ENCODE assay signal across 8 mouse cellular contexts in the genomic region with DNA sequence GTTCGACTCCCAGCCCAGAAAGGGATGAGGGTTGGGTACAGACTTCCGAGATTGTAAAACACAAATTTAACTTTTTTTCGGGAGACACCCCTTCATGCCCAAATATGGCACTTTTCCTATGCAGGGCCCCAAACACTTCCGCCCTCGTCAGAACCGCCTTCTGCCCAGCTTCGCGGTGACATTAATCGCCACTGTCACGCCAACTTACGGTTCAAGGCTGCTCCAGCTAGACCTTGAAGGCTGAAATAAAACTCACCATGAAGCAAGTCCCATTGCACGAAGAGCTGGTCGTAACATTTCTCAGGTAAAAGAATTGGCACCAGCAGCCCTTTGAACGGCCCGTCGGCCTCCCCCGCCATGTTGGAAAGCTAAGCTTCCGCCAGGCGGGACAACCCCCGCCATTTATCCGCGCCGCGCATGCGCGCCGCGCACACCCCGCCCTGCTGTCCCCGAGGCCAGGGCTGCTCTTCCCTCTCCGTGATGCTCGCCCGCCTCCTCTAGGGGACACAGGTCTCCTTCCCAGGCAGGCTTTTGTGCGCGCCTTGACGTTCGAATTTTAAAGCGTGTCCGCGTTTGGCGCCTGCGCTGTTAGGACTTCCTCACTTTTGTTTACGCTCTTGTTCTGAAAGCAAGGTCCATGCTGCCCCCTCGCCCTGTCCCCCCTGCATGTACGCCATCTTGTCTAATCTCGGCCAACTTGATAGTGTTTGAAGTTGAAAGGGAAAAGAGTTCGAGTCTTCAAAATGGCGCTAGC. TPM values are rescaled to one million over a fixed set of nuclear protein-coding genes. Genes with fewer than 3 reads are reported as not detected.
DNase-seq lines count a peak whose midpoint lies in the region; ATAC-seq and TF ChIP-seq lines count a peak whose summit lies in the region.

Gene Mpdu1, minus strand, starts transcription at position 430 of the 754 bp plus-strand sequence.

- intact Hi-C loops in heart, postnatal 25 days (cut with DNase I), result no loop called here

- no peaks in the 10 kb centered on the region for H3K27me3 ChIP-seq in forebrain, embryonic 15.5 days

- H3K9me3 ChIP-seq in forebrain, embryonic 15.5 days, result no peaks in the 10 kb centered on the region

- 0 out of 2 replicates have a peak, but pooled peaks have one; percentile 23 for TF ChIP-seq CTCF in lung, adult 2 months (IDR thresholded peaks at IDR 0.05; ENCODE audit: insufficient read depth, low read length)

- H3K9ac ChIP-seq in forebrain, embryonic 15.5 days (replicated peaks), result peak within 1 kb of the TSS; percentile 66

- peak within 1 kb of the TSS; percentile 96 for H3K27ac ChIP-seq in forebrain, embryonic 15.5 days (replicated peaks)

- H3K36me3 ChIP-seq in forebrain, embryonic 15.5 days, result peaks cover 52% of the 10 kb centered on the region

- peaks cover 20% of the 10 kb centered on the region for H3K4me1 ChIP-seq in forebrain, embryonic 15.5 days
- H3K4me1 ChIP-seq in lung, adult 2 months (ENCODE audit: control insufficient read depth, insufficient read depth, low read length), result peaks cover 4% of the 10 kb centered on the region

- peak; percentile 96 for ATAC-seq in forebrain, embryonic 15.5 days (replicated peaks)
- ATAC-seq in neutrophil, adult 5-6 weeks (ENCODE audit: extremely low read depth, insufficient number of reproducible peaks, low FRiP score, poor library complexity, severe bottlenecking), result peak; percentile 78

- peak within 1 kb of the TSS; percentile 58 for H3K4me2 ChIP-seq in forebrain, embryonic 15.5 days (replicated peaks)

- under 1% methylated on average over 48 of the region's 48 CpGs for WGBS in forebrain, embryonic 15.5 days
- under 1% methylated on average over 48 of the region's 48 CpGs for WGBS in lung, adult 2 months

- peak; percentile 98 for DNase-seq in ES-CJ7 (ENCODE audit: low read depth, low spot score)
- DNase-seq in cerebellum, adult 11 months, result peak; percentile 94
- peak; percentile 94 for DNase-seq in heart, postnatal 25 days (ENCODE audit: low spot score)
- DNase-seq in layer of hippocampus, adult 18-20 months (ENCODE audit: low spot score in 2 of 2), result peak; percentile 93 to 94
- DNase-seq in lung, adult 2 months, result peak; percentile 92
- peak; percentile 91 to 94 for DNase-seq in thymus, adult 18-20 months

- TF ChIP-seq POLR2A in lung, adult 2 months (IDR thresholded peaks at IDR 0.05; ENCODE audit: borderline replicate concordance, extremely low read depth, low read depth, low read length), result peak; percentile 92

- H3K4me3 ChIP-seq in forebrain, embryonic 15.5 days, result peak within 1 kb of the TSS; percentile 66
- peak within 1 kb of the TSS; percentile 96 for H3K4me3 ChIP-seq in lung, adult 2 months (replicated peaks; ENCODE audit: extremely low read depth, low read depth, low read length)

RNA-seq across cellular contexts. Expression of gene Mpdu1, which starts in this region (rescaled TPM):
- polyA plus RNA-seq in forebrain, embryonic 15.5 days (2015; fragmentation: Nextera tagmentation; extraction: Ambion mirVana), result 89.1 and 91.0 TPM in 2 replicates
- 10 to 100 TPM; 15.2 to 16.5 TPM for total RNA-seq in heart, postnatal 25 days (2021)
- total RNA-seq in layer of hippocampus, adult 18-20 months (2021), result 10 to 100 TPM; 56.2 to 60.3 TPM
- polyA plus RNA-seq in lung, adult 2 months (2012; rRNA removed), result 67.3 and 88.1 TPM in 2 replicates
- total RNA-seq in neutrophil, adult 5-6 weeks (2017), result 35.6 and 41.3 TPM in 2 replicates

Comparison
In these comparisons a context has a peak if more than half of its experiments do, and no peak if none do; other contexts are left out.
1. Peak in every context shown above with its lines: DNase-seq, ATAC-seq, H3K4me3 ChIP-seq and H3K27ac ChIP-seq.